Mouse (Mus musculus) cerebellum, adult (tissue): ENCODE data around the gene Nrp1.

Source experiments
- ATAC-seq: cut with Nextera tagmentation; 2 replicates; pipeline ENCODE4 v1.9.2; 2017; ENCODE audit warnings: mild to moderate bottlenecking, moderate library complexity, mixed read lengths; ENCODE audit not compliant: insufficient number of reproducible peaks, low FRiP score, low TSS enrichment

Nrp1 gene

GRCm38 (mm10) chr8:128541355-128542090, 183.1 kb downstream of the Nrp1 start:
- no peak for ATAC-seq

- ATAC-seq, result no peak
Observed at GRCm38 (mm10) chr8:128544128-128544846, 185.9 kb downstream of the Nrp1 start.

- ATAC-seq, result no peak
Observed at GRCm38 (mm10) chr8:128546287-128546686, 187.9 kb downstream of the Nrp1 start.

- ATAC-seq, result no peak
Observed at GRCm38 (mm10) chr8:128547361-128547760, 189.0 kb downstream of the Nrp1 start.

GRCm38 (mm10) chr8:128549738-128550137, 191.3 kb downstream of the Nrp1 start:
- ATAC-seq, result no peak

GRCm38 (mm10) chr8:128551421-128552139, 193.2 kb downstream of the Nrp1 start:
- ATAC-seq, result peak; percentile 72
